ENCODE assay signal across 10 mouse cellular contexts in the genomic region with DNA sequence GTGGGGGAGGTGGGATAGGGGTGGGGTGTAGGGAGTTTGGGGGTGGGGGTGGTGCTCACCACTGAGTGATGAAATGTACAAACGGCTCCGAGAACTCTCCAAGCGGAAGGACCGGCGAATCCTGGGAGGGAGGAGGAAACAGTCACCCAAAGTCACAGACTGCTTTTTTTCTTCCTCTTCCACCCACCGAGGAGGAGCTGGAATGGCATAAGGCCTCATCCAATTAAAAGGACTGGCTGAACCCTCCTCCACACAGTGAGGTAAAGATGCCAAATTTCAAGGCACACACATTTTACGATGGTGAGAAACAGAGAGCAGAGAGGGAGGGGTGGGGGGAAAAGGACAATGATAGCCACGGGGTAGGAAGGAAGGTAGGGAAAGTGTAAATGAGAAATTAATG. TPM values are rescaled to one million over a fixed set of nuclear protein-coding genes. Genes with fewer than 3 reads are reported as not detected.
DNase-seq lines count a peak whose midpoint lies in the region; ATAC-seq and TF ChIP-seq lines count a peak whose summit lies in the region.
"Had no signal": no experiment of that assay in that cellular context is flagged by ENCODE, and none has a peak within 500 bp of the region (broad histone marks: within the 10 kb centered on the region; RNA-seq: fewer than 3 reads in every experiment).

No protein-coding gene starts in this region.

- TF ChIP-seq CTCF in heart, postnatal 0 days (IDR thresholded peaks at IDR 0.05; ENCODE audit: low read depth) = no peak

- intact Hi-C loops in heart, postnatal 36 days (cut with DNase I) = no loop called here

- H3K36me3 ChIP-seq in heart, postnatal 0 days (replicated peaks; ENCODE audit: control insufficient read depth, insufficient read depth, low read length) = 0 out of 2 replicates have a peak, but pooled peaks cover 17% of the 10 kb centered on the region
- H3K36me3 ChIP-seq in neural tube, embryonic 12.5 days = peaks cover 4% of the 10 kb centered on the region; the same call in 1 of the 2 replicates
- H3K36me3 ChIP-seq in forebrain, embryonic 16.5 days (ENCODE audit: control insufficient read depth, insufficient read depth) = no peaks in the 10 kb centered on the region
- peaks cover 22% of the 10 kb centered on the region for H3K36me3 ChIP-seq in limb, embryonic 13.5 days

- WGBS in heart, postnatal 0 days = 16% methylated on average over 8 of the region's 8 CpGs
- 8% methylated on average over 8 of the region's 8 CpGs for WGBS in neural tube, embryonic 12.5 days
- 11% methylated on average over 8 of the region's 8 CpGs for WGBS in forebrain, embryonic 16.5 days
- 8% methylated on average over 8 of the region's 8 CpGs for whole genome bisulfite sequencing in limb, embryonic 13.5 days

- H3K4me2 ChIP-seq in heart, postnatal 0 days (ENCODE audit: low read depth, low read length) = peak overlapping the region; percentile 40
- peak overlapping the region; percentile 31 for H3K4me2 ChIP-seq in neural tube, embryonic 12.5 days (replicated peaks)
- 0 out of 2 replicates have a peak overlapping the region, but pooled peaks have one; percentile 14 for H3K4me2 ChIP-seq in forebrain, embryonic 16.5 days (ENCODE audit: low read length)
- peak overlapping the region; percentile 29 for H3K4me2 ChIP-seq in limb, embryonic 13.5 days (replicated peaks)

- peaks cover 32% of the 10 kb centered on the region for H3K4me1 ChIP-seq in heart, postnatal 0 days (ENCODE audit: control insufficient read depth, insufficient read depth)
- H3K4me1 ChIP-seq in neural tube, embryonic 12.5 days = peaks cover 36% of the 10 kb centered on the region
- peaks cover 27% of the 10 kb centered on the region for H3K4me1 ChIP-seq in forebrain, embryonic 16.5 days (replicated peaks; ENCODE audit: control insufficient read depth, insufficient read depth, low read length)
- H3K4me1 ChIP-seq in limb, embryonic 13.5 days = peaks cover 55% of the 10 kb centered on the region

- 0 out of 2 replicates have a peak overlapping the region, but pooled peaks have one; percentile 1 for H3K4me3 ChIP-seq in heart, postnatal 0 days (ENCODE audit: low read depth, low read length)
- H3K4me3 ChIP-seq in neural tube, embryonic 12.5 days = no peak overlapping the region
- H3K4me3 ChIP-seq in forebrain, embryonic 16.5 days (replicated peaks; ENCODE audit: low read length) = no peak overlapping the region
- no peak overlapping the region for H3K4me3 ChIP-seq in limb, embryonic 13.5 days

- H3K27me3 ChIP-seq in heart, postnatal 0 days (ENCODE audit: control insufficient read depth, insufficient read depth, low read length) = no peaks in the 10 kb centered on the region
- no peaks in the 10 kb centered on the region; the same call in 1 of the 2 replicates for H3K27me3 ChIP-seq in neural tube, embryonic 12.5 days (replicated peaks)
- no peaks in the 10 kb centered on the region for H3K27me3 ChIP-seq in forebrain, embryonic 16.5 days (replicated peaks; ENCODE audit: control insufficient read depth, insufficient read depth, low read length)
- no peaks in the 10 kb centered on the region for H3K27me3 ChIP-seq in limb, embryonic 13.5 days

- no peaks in the 10 kb centered on the region for H3K9me3 ChIP-seq in heart, postnatal 0 days (replicated peaks; ENCODE audit: control insufficient read depth, low read length)
- H3K9me3 ChIP-seq in neural tube, embryonic 12.5 days = no peaks in the 10 kb centered on the region
- no peaks in the 10 kb centered on the region for H3K9me3 ChIP-seq in forebrain, embryonic 16.5 days (ENCODE audit: control insufficient read depth, low read length)
- H3K9me3 ChIP-seq in limb, embryonic 13.5 days = 0 out of 2 replicates have a peak, but pooled peaks cover 3% of the 10 kb centered on the region
- H3K9me3 ChIP-seq: G1E had no signal

- TF ChIP-seq EP300 in heart, postnatal 0 days (IDR thresholded peaks at IDR 0.05; ENCODE audit: low read depth) = no peak

- DNase-seq in heart, postnatal 0 days (ENCODE audit: low spot score) = peak; percentile 18
- DNase-seq in heart, postnatal 36 days = no peak
- DNase-seq in neural tube, embryonic 10.5 days (ENCODE audit: extremely low spot score, low spot score) = no peak
- no peak for DNase-seq in urinary bladder, postnatal 10 days (ENCODE audit: low spot score)
- DNase-seq in cerebellum, adult 11 months = no peak

- no peak overlapping the region for H3K9ac ChIP-seq in heart, postnatal 0 days (replicated peaks; ENCODE audit: low read depth, low read length)
- H3K9ac ChIP-seq in neural tube, embryonic 12.5 days = no peak overlapping the region
- H3K9ac ChIP-seq in forebrain, embryonic 16.5 days (replicated peaks; ENCODE audit: low read depth, low read length) = no peak overlapping the region
- peak overlapping the region; percentile 2; the same call in 1 of the 2 replicates for H3K9ac ChIP-seq in limb, embryonic 13.5 days

- H3K27ac ChIP-seq in heart, postnatal 0 days (ENCODE audit: low read depth) = no peak overlapping the region
- H3K27ac ChIP-seq in neural tube, embryonic 12.5 days = no peak overlapping the region
- no peak overlapping the region for H3K27ac ChIP-seq in forebrain, embryonic 16.5 days (ENCODE audit: low read length)
- H3K27ac ChIP-seq in limb, embryonic 13.5 days = no peak overlapping the region

- ATAC-seq in heart, postnatal 0 days (ENCODE audit: insufficient read depth, low read depth) = no peak
- ATAC-seq in neural tube, embryonic 12.5 days (ENCODE audit: low FRiP score, low read depth) = no peak
- peak; percentile 65 for ATAC-seq in forebrain, embryonic 16.5 days
- ATAC-seq in limb, embryonic 13.5 days (ENCODE audit: low FRiP score, low read depth) = no peak

RNA-seq across cellular contexts. Expression of a gene that starts 48.5 kb away (rescaled TPM):
- total RNA-seq in heart, postnatal 0 days (2014; rRNA removed; ENCODE audit: low replicate concordance) = not detected in 2 replicates
- polyA plus RNA-seq in heart, postnatal 0 days (2015; fragmentation: Nextera tagmentation; extraction: Ambion mirVana) = not detected in 2 replicates
- total RNA-seq in heart, postnatal 36 days (2021) = under 1 TPM; 0.08 TPM
- polyA plus RNA-seq in neural tube, embryonic 12.5 days (2016; fragmentation: Nextera tagmentation; extraction: Ambion mirVana) = 39.1 and 47.0 TPM in 2 replicates
- 0.24 and 0.32 TPM in 2 replicates for polyA plus RNA-seq in forebrain, embryonic 16.5 days (2015; fragmentation: Nextera tagmentation; extraction: Ambion mirVana)
- 0.06 TPM in 1 of 2 replicates, not detected in the other for polyA plus RNA-seq in limb, embryonic 13.5 days (2015; fragmentation: Nextera tagmentation; extraction: Ambion mirVana)
- total RNA-seq: liver, adult 2 months had no signal
- polyA plus RNA-seq: G1E; liver, adult 2 months had no signal

Comparison
In these comparisons a context has a peak if more than half of its experiments do, and no peak if none do; other contexts are left out.
1. RNA of a gene that starts 48.5 kb away (polyA plus RNA-seq): 39.1 to 47.0 TPM in neural tube, embryonic 12.5 days; 0.24 to 0.32 TPM in forebrain, embryonic 16.5 days, 0.06 TPM in limb, embryonic 13.5 days and not detected in heart, postnatal 0 days; every median in the first group is over 10 times any median in the second.
2. Peak in every context shown above with its lines, with median percentiles within 50 percentile points of each other: H3K4me2 ChIP-seq.